Mouse (Mus musculus) heart, postnatal 0 days (tissue): ENCODE measurements at regions not wholly inside any gene's neighbourhood (a gene's known extent, or its start where the extent isn't known, plus 50 kb on each side); places are given as distances from the start of the nearest gene placed in this dataset.

ENCODE experiments used
- ATAC-seq: fragments of 200-750 bp; cut with Nextera tagmentation; 2 replicates; pipeline ENCODE4 v1.8.0; 2017; ENCODE audit warnings: low read depth, moderate number of reproducible peaks, moderate library complexity; ENCODE audit not compliant: insufficient read depth
- DNase-seq: peaks from one replicate; pipeline ENCODE4 v3.0.0-alpha.2; 2016; ENCODE audit warnings: low spot score
- H3K27ac ChIP-seq: fragments of 300-500 bp; sonication (generic); 2 replicates; pipeline ENCODE4 v1.5.1; 2014; ENCODE audit warnings: low read depth, mild to moderate bottlenecking
- H3K27me3 ChIP-seq: fragments of 300-500 bp; sonication (generic); 2 replicates; pipeline ENCODE4 v1.6.1; 2014; ENCODE audit warnings: low read length, mixed read lengths; ENCODE audit not compliant: control insufficient read depth, insufficient read depth
- H3K36me3 ChIP-seq: fragments of 300-500 bp; sonication (generic); replicated peaks from 2 replicates; pipeline ENCODE4 v1.6.1; 2014; ENCODE audit warnings: low read length, mixed read lengths; ENCODE audit not compliant: control insufficient read depth, insufficient read depth
- H3K4me1 ChIP-seq: fragments of 300-500 bp; sonication (generic); 2 replicates; pipeline ENCODE4 v1.6.1; 2014; ENCODE audit warnings: antibody characterized with exemption; ENCODE audit not compliant: control insufficient read depth, insufficient read depth
- H3K4me2 ChIP-seq: fragments of 300-500 bp; sonication (generic); 2 replicates; pipeline ENCODE4 v1.6.1; 2014; ENCODE audit warnings: low read depth, mild to moderate bottlenecking, low read length, moderate library complexity
- H3K4me3 ChIP-seq: fragments of 300-500 bp; sonication (generic); 2 replicates; pipeline ENCODE4 v1.5.1; 2014; ENCODE audit warnings: low read depth, low read length
- H3K9ac ChIP-seq: fragments of 300-500 bp; sonication (generic); replicated peaks from 2 replicates; pipeline ENCODE4 v1.6.1; 2014; ENCODE audit warnings: low read depth, low read length, mixed read lengths
- H3K9me3 ChIP-seq: fragments of 300-500 bp; sonication (generic); replicated peaks from 2 replicates; pipeline ENCODE4 v1.6.1; 2016; ENCODE audit warnings: low read length; ENCODE audit not compliant: control insufficient read depth
- CTCF ChIP-seq: IDR thresholded peaks from 2 replicates; pipeline ENCODE4 v1.5.1; 2016; ENCODE audit warnings: antibody characterized with exemption, control low read depth, low read depth
- EP300 ChIP-seq: IDR thresholded peaks from 2 replicates; pipeline ENCODE4 v1.6.1; 2016; ENCODE audit warnings: antibody characterized with exemption, low read depth
- WGBS: fragments of 180-500 bp; shearing (Covaris S2); extraction: QIAGEN DNeasy Blood & Tissue Kit; methylation state at CpG from one replicate; pipeline ENCODE4 v1.1.7; 2014; 5-methylcytosine and 5-hydroxymethylcytosine counted together

GRCm38 (mm10) chr4:124332416-124332815, 278.2 kb downstream of the 3100002H09Rik start:
- H3K27ac ChIP-seq = no peak overlapping the region
- ATAC-seq (no peak), DNase-seq (no peak)
- H3K4me1 ChIP-seq = no peaks in the 10 kb centered on the region
- H3K4me3 ChIP-seq = no peak overlapping the region
- WGBS = 78% methylated on average over 12 of the region's 12 CpGs
- no peak overlapping the region for H3K9ac ChIP-seq
- 0 out of 2 replicates have a peak, but pooled peaks cover 4% of the 10 kb centered on the region for H3K9me3 ChIP-seq
- no peak overlapping the region for H3K4me2 ChIP-seq
- no peak for TF ChIP-seq CTCF
- TF ChIP-seq EP300 = no peak
- no peaks in the 10 kb centered on the region for H3K36me3 ChIP-seq
- no peaks in the 10 kb centered on the region for H3K27me3 ChIP-seq

- DNase-seq (no peak), ATAC-seq (no peak)
- 66% methylated on average over 15 of the region's 15 CpGs for WGBS
These were observed 281.4 kb downstream of the 3100002H09Rik start for GRCm38 (mm10) chr4:124329107-124329771.

GRCm38 (mm10) chr4:124326301-124326700, 284.3 kb downstream of the 3100002H09Rik start:
- no peak overlapping the region for H3K27ac ChIP-seq
- no peaks in the 10 kb centered on the region for H3K36me3 ChIP-seq
- ATAC-seq (no peak), DNase-seq (no peak)
- H3K9me3 ChIP-seq = no peaks in the 10 kb centered on the region
- no peak overlapping the region for H3K4me3 ChIP-seq
- H3K27me3 ChIP-seq = no peaks in the 10 kb centered on the region
- WGBS = 81% methylated on average over 9 of the region's 9 CpGs
- no peak for TF ChIP-seq EP300
- TF ChIP-seq CTCF = no peak
- no peak overlapping the region for H3K9ac ChIP-seq
- H3K4me1 ChIP-seq = no peaks in the 10 kb centered on the region
- H3K4me2 ChIP-seq = no peak overlapping the region

More at GRCm38 (mm10) chr4:124329107-124329771, 281.4 kb downstream of the 3100002H09Rik start:
- TF ChIP-seq CTCF (no peak), EP300 (no peak)
- Histone ChIP-seq H3K4me1 (no peaks in the 10 kb centered on the region), H3K27me3 (no peaks in the 10 kb centered on the region), H3K9ac (no peak overlapping the region), H3K4me2 (no peak overlapping the region), H3K27ac (no peak overlapping the region), H3K9me3 (no peaks in the 10 kb centered on the region), H3K36me3 (no peaks in the 10 kb centered on the region), H3K4me3 (no peak overlapping the region)

- no peak for DNase-seq
- 59% methylated on average over 3 of the region's 3 CpGs for WGBS
These were observed 287.0 kb downstream of the 3100002H09Rik start for GRCm38 (mm10) chr4:124323589-124323988.

GRCm38 (mm10) chr4:124321221-124321620, 289.4 kb downstream of the 3100002H09Rik start:
- DNase-seq (no peak), ATAC-seq (no peak)
- H3K36me3 ChIP-seq = no peaks in the 10 kb centered on the region
- H3K27me3 ChIP-seq = no peaks in the 10 kb centered on the region
- no peaks in the 10 kb centered on the region for H3K9me3 ChIP-seq
- H3K4me2 ChIP-seq = no peak overlapping the region
- WGBS = 43% methylated on average over 7 of the region's 7 CpGs
- no peak overlapping the region for H3K27ac ChIP-seq
- no peak overlapping the region for H3K9ac ChIP-seq
- TF ChIP-seq CTCF (no peak), EP300 (no peak)
- H3K4me1 ChIP-seq = no peaks in the 10 kb centered on the region
- H3K4me3 ChIP-seq = no peak overlapping the region

More at GRCm38 (mm10) chr4:124323589-124323988, 287.0 kb downstream of the 3100002H09Rik start:
- Histone ChIP-seq H3K9me3 (no peaks in the 10 kb centered on the region), H3K4me1 (no peaks in the 10 kb centered on the region), H3K36me3 (no peaks in the 10 kb centered on the region), H3K4me3 (no peak overlapping the region), H3K27me3 (no peaks in the 10 kb centered on the region), H3K27ac (no peak overlapping the region), H3K9ac (no peak overlapping the region), H3K4me2 (no peak overlapping the region)
- TF ChIP-seq CTCF (no peak), EP300 (no peak)
- no peak for ATAC-seq

GRCm38 (mm10) chr4:124317042-124317441, 293.6 kb downstream of the 3100002H09Rik start:
- H3K4me1 ChIP-seq = no peaks in the 10 kb centered on the region
- H3K27ac ChIP-seq = no peak overlapping the region
- no peak overlapping the region for H3K4me2 ChIP-seq
- ATAC-seq (no peak), DNase-seq (peak; percentile 21)
- no peak overlapping the region for H3K4me3 ChIP-seq
- H3K9me3 ChIP-seq = no peaks in the 10 kb centered on the region
- 15% methylated on average over 4 of the region's 4 CpGs for WGBS
- no peaks in the 10 kb centered on the region for H3K36me3 ChIP-seq
- no peaks in the 10 kb centered on the region for H3K27me3 ChIP-seq
- no peak overlapping the region for H3K9ac ChIP-seq
- no peak for TF ChIP-seq CTCF
- TF ChIP-seq EP300 = no peak
